Mouse (Mus musculus): ENCODE data around the gene 4931429L15Rik.

Gene 4931429L15Rik

DNA sequence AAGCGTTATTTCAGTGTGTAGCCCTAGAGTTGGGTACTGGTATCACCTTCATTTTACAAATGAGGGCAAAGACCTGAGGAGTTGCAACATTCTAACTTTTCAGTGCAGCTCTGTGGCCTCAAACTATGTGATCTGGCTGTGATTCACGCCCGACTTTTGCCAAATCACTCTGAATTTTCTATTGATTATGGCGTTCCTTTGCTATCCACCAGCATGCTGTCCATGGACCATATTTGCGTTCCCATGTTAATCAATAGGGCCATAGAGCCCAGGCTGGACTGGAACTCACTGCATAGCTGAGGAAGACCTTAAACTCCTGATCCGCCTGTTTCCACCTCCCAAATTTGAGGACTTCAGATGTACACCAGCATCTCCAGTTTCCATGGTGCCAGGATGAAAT is 60.7 kb downstream of the 4931429L15Rik start:
- no peak for DNase-seq (ENCODE audit: low spot score in 2 of 2)

- no peak for DNase-seq (ENCODE audit: low spot score in 2 of 2)
Observed at GRCm38 (mm10) chr9:46257546-46257945, 62.2 kb downstream of the 4931429L15Rik start.

DNA sequence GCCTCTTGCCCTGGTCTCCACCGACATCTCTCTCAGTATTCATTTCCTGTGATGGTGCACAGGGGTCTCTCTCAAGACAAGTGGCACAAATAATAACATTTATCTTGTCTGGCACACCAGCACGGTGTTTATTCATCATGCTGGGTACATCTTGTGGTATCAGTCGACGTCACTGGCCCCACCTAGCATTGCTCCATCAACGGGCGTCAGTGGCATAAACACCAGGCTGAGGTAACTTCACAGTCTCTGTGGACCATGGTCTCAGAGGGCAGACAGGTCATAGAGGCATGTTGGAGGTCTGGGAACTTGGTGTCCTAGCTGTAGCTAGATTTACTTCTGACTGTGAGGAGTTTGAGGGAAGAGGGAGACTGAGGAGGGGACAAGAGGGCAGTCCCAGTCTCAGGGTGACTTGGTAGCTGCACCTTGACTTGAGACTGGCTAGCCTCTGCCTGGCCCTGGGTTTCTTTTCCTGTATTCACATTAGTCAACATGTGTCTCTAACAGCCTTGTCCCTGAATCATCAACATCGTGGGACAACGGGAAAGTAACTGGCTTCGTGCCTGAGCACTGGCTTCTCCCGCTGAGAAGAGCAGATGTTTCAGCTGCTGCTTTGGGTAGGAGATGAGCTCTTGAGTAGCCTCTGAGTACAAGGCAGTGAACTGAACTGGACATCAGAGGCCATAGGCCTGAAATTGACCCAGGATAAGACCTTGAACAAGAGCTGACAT is 63.0 kb downstream of the 4931429L15Rik start:
- DNase-seq (ENCODE audit: low spot score in 2 of 2): no peak

DNA sequence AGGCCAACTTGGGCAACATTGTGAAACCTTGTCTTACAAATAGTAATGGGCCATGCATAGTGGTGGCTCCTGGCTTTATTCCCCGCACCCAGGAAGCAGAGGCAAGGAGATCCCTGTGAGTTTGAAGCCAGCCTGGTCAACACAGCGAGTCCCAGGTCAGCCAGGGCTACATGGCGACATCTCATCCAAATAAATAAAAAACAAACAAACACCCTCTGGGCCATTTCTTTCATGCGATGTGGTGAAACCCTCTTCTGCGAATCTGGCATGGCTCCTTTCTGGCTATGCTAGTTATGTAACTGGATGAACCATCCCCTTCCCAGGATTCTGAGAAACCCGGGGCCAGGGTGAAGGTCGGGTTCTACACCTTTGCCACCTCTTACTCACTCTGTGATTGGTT is 63.6 kb downstream of the 4931429L15Rik start:
- DNase-seq (ENCODE audit: low spot score in 2 of 2): no peak

All from spleen, postnatal 4 days (tissue).